Mouse (Mus musculus): ENCODE measurements at regions not wholly inside any gene's neighbourhood (a gene's known extent, or its start where the extent isn't known, plus 50 kb on each side); places are given as distances from the start of the nearest gene placed in this dataset.
"Not testable (repeated sequence)": the region's sequence is repeated elsewhere in the genome, so short reads cannot be mapped to it uniquely, and the experiment has no call there.

GRCm38 (mm10) chr5:3166496-3166895 is 174.8 kb upstream of the Cdk6 start:
- H3K4me3 ChIP-seq (ENCODE audit: insufficient read depth in 1 of 2, low read depth in 1 of 2, low read length in 2 of 2, poor library complexity in 1 of 2, severe bottlenecking in 1 of 2); DNase-seq (ENCODE audit: low read depth, low spot score); H3K9me3 ChIP-seq (ENCODE audit: control insufficient read depth, insufficient read depth, low read depth, low read length); in situ Hi-C loops (cut with MboI; ENCODE audit: low sequenced_read_pairs in 2 of 2, unreplicated experiment in 2 of 2); H3K36me3 ChIP-seq (ENCODE audit: control insufficient read depth, insufficient read depth, low read length, poor library complexity, severe bottlenecking); H3K9ac ChIP-seq (ENCODE audit: insufficient read depth, low read depth, low read length, poor library complexity, severe bottlenecking); H3K27ac ChIP-seq (ENCODE audit: insufficient read depth, low read depth, low read length, poor library complexity, severe bottlenecking); H3K4me1 ChIP-seq (ENCODE audit: control insufficient read depth in 2 of 2, insufficient read depth in 2 of 2, low read length in 2 of 2, poor library complexity in 1 of 2): not testable (repeated sequence)
- peak; percentile 34; the same call in 1 of the 2 replicates for TF ChIP-seq ZNF384 (IDR thresholded peaks at IDR 0.05; ENCODE audit: low read depth, low read length)

- DNase-seq (ENCODE audit: low read depth, low spot score); H3K36me3 ChIP-seq (ENCODE audit: control insufficient read depth, insufficient read depth, low read length, poor library complexity, severe bottlenecking); H3K27ac ChIP-seq (ENCODE audit: insufficient read depth, low read depth, low read length, poor library complexity, severe bottlenecking); H3K9ac ChIP-seq (ENCODE audit: insufficient read depth, low read depth, low read length, poor library complexity, severe bottlenecking); H3K4me3 ChIP-seq (ENCODE audit: insufficient read depth in 1 of 2, low read depth in 1 of 2, low read length in 2 of 2, poor library complexity in 1 of 2, severe bottlenecking in 1 of 2); H3K4me1 ChIP-seq (ENCODE audit: control insufficient read depth in 2 of 2, insufficient read depth in 2 of 2, low read length in 2 of 2, poor library complexity in 1 of 2); in situ Hi-C loops (cut with MboI; ENCODE audit: low sequenced_read_pairs in 2 of 2, unreplicated experiment in 2 of 2); H3K9me3 ChIP-seq (ENCODE audit: control insufficient read depth, insufficient read depth, low read depth, low read length): not testable (repeated sequence)
These were observed 147.7 kb upstream of the Cdk6 start for GRCm38 (mm10) chr5:3193592-3193991.

- in situ Hi-C loops (cut with MboI; ENCODE audit: low sequenced_read_pairs in 2 of 2, unreplicated experiment in 2 of 2), result no loop called here
- no peaks in the 10 kb centered on the region for H3K4me1 ChIP-seq (ENCODE audit: control insufficient read depth in 2 of 2, insufficient read depth in 2 of 2, low read length in 2 of 2, poor library complexity in 1 of 2)
- peak overlapping the region in 1 of 2 experiments; percentile 33; a peak in 1 of 4 replicates for H3K4me3 ChIP-seq (ENCODE audit: insufficient read depth in 1 of 2, low read depth in 1 of 2, low read length in 2 of 2, poor library complexity in 1 of 2, severe bottlenecking in 1 of 2)
- H3K9me3 ChIP-seq (ENCODE audit: control insufficient read depth, insufficient read depth, low read depth, low read length), result no peaks in the 10 kb centered on the region
- H3K36me3 ChIP-seq (ENCODE audit: control insufficient read depth, insufficient read depth, low read length, poor library complexity, severe bottlenecking), result no peaks in the 10 kb centered on the region
- no peak for TF ChIP-seq HCFC1 (IDR thresholded peaks at IDR 0.05; ENCODE audit: borderline replicate concordance, insufficient read depth, low read length)
- TF ChIP-seq ZC3H11A (IDR thresholded peaks at IDR 0.05; ENCODE audit: borderline replicate concordance, low read depth, low read length), result no peak
- no peak for TF ChIP-seq CHD2 (IDR thresholded peaks at IDR 0.05; ENCODE audit: low read depth, low read length)
- TF ChIP-seq MAFK (IDR thresholded peaks at IDR 0.05; ENCODE audit: insufficient read depth, low read depth, low read length), result no peak
- TF ChIP-seq ZNF384 (IDR thresholded peaks at IDR 0.05; ENCODE audit: low read depth, low read length), result no peak
- no peak overlapping the region for H3K9ac ChIP-seq (ENCODE audit: insufficient read depth, low read depth, low read length, poor library complexity, severe bottlenecking)
- DNase-seq (ENCODE audit: low read depth, low spot score), result no peak
- no peak overlapping the region for H3K27ac ChIP-seq (ENCODE audit: insufficient read depth, low read depth, low read length, poor library complexity, severe bottlenecking)
These were observed 143.1 kb upstream of the Cdk6 start for GRCm38 (mm10) chr5:3197952-3198841.

- H3K4me3 ChIP-seq (ENCODE audit: insufficient read depth in 1 of 2, low read depth in 1 of 2, low read length in 2 of 2, poor library complexity in 1 of 2, severe bottlenecking in 1 of 2), result peak overlapping the region in 1 of 2 experiments; percentile 33; a peak in 1 of 4 replicates
- in situ Hi-C loops (cut with MboI; ENCODE audit: low sequenced_read_pairs in 2 of 2, unreplicated experiment in 2 of 2); H3K36me3 ChIP-seq (ENCODE audit: control insufficient read depth, insufficient read depth, low read length, poor library complexity, severe bottlenecking); DNase-seq (ENCODE audit: low read depth, low spot score); H3K4me1 ChIP-seq (ENCODE audit: control insufficient read depth in 2 of 2, insufficient read depth in 2 of 2, low read length in 2 of 2, poor library complexity in 1 of 2); H3K9me3 ChIP-seq (ENCODE audit: control insufficient read depth, insufficient read depth, low read depth, low read length); H3K9ac ChIP-seq (ENCODE audit: insufficient read depth, low read depth, low read length, poor library complexity, severe bottlenecking); H3K27ac ChIP-seq (ENCODE audit: insufficient read depth, low read depth, low read length, poor library complexity, severe bottlenecking): not testable (repeated sequence)
These were observed 142.3 kb upstream of the Cdk6 start for GRCm38 (mm10) chr5:3198869-3199550.

GRCm38 (mm10) chr5:3206160-3206559 is 135.1 kb upstream of the Cdk6 start:
- H3K9me3 ChIP-seq (ENCODE audit: control insufficient read depth, insufficient read depth, low read depth, low read length); H3K27ac ChIP-seq (ENCODE audit: insufficient read depth, low read depth, low read length, poor library complexity, severe bottlenecking); H3K4me1 ChIP-seq (ENCODE audit: control insufficient read depth in 2 of 2, insufficient read depth in 2 of 2, low read length in 2 of 2, poor library complexity in 1 of 2); H3K9ac ChIP-seq (ENCODE audit: insufficient read depth, low read depth, low read length, poor library complexity, severe bottlenecking); DNase-seq (ENCODE audit: low read depth, low spot score); H3K36me3 ChIP-seq (ENCODE audit: control insufficient read depth, insufficient read depth, low read length, poor library complexity, severe bottlenecking); in situ Hi-C loops (cut with MboI; ENCODE audit: low sequenced_read_pairs in 2 of 2, unreplicated experiment in 2 of 2); H3K4me3 ChIP-seq (ENCODE audit: insufficient read depth in 1 of 2, low read depth in 1 of 2, low read length in 2 of 2, poor library complexity in 1 of 2, severe bottlenecking in 1 of 2): not testable (repeated sequence)

GRCm38 (mm10) chr5:3208293-3208692 is 133.0 kb upstream of the Cdk6 start:
- in situ Hi-C loops (cut with MboI; ENCODE audit: low sequenced_read_pairs in 2 of 2, unreplicated experiment in 2 of 2); H3K27ac ChIP-seq (ENCODE audit: insufficient read depth, low read depth, low read length, poor library complexity, severe bottlenecking); H3K4me3 ChIP-seq (ENCODE audit: insufficient read depth in 1 of 2, low read depth in 1 of 2, low read length in 2 of 2, poor library complexity in 1 of 2, severe bottlenecking in 1 of 2); H3K4me1 ChIP-seq (ENCODE audit: control insufficient read depth in 2 of 2, insufficient read depth in 2 of 2, low read length in 2 of 2, poor library complexity in 1 of 2); H3K9me3 ChIP-seq (ENCODE audit: control insufficient read depth, insufficient read depth, low read depth, low read length); DNase-seq (ENCODE audit: low read depth, low spot score); H3K9ac ChIP-seq (ENCODE audit: insufficient read depth, low read depth, low read length, poor library complexity, severe bottlenecking); H3K36me3 ChIP-seq (ENCODE audit: control insufficient read depth, insufficient read depth, low read length, poor library complexity, severe bottlenecking): not testable (repeated sequence)
